Mouse (Mus musculus) MEL (cell line): ENCODE data around the gene Npnt. TPM values are rescaled to one million over a fixed set of nuclear protein-coding genes. Genes with fewer than 3 reads are reported as not detected.

Source experiments
- DNase-seq: peaks from one replicate; pipeline ENCODE4 v3.0.0; 2011; ENCODE audit warnings: low read depth, low spot score
- H3K27ac ChIP-seq: 2 replicates; pipeline ENCODE4 v1.5.1; 2012; ENCODE audit warnings: low read depth, mild to moderate bottlenecking, control low read depth, low read length, moderate library complexity; ENCODE audit not compliant: control insufficient read depth
- H3K27me3 ChIP-seq, 2 experiments: fragments of 150-350 bp in 1 of 2; sonication (generic) in 1 of 2; 2 replicates each; pipeline ENCODE4 v1.6.1; 2012; ENCODE audit warnings: low read length in 2 of 2, mild to moderate bottlenecking in 2 of 2, improper control_type of control experiment in 1 of 2, moderate library complexity in 1 of 2; ENCODE audit not compliant: insufficient read depth in 2 of 2, control insufficient read depth in 1 of 2
- H3K36me3 ChIP-seq, 2 experiments: 2 replicates each; pipeline ENCODE4 v1.6.1; 2012 to 2014; ENCODE audit warnings: low read length in 2 of 2, improper control_type of control experiment in 1 of 2, inconsistent platforms in 1 of 2, mild to moderate bottlenecking in 1 of 2; ENCODE audit not compliant: insufficient read depth in 2 of 2, control insufficient read depth in 1 of 2
- H3K4me1 ChIP-seq, 2 experiments: fragments of 150-350 bp in 1 of 2; sonication (generic) in 1 of 2; 2 replicates each; pipeline ENCODE4 v1.6.1; 2012; ENCODE audit warnings: low read length in 2 of 2, improper control_type of control experiment in 1 of 2, mild to moderate bottlenecking in 1 of 2; ENCODE audit not compliant: insufficient read depth in 2 of 2, control insufficient read depth in 1 of 2
- H3K4me3 ChIP-seq, 2 experiments: fragments of 150-350 bp in 1 of 2; sonication (generic) in 1 of 2; 2 replicates each; pipeline ENCODE4 v1.5.1; 2012; ENCODE audit warnings: low read depth in 2 of 2, low read length in 2 of 2, mild to moderate bottlenecking in 2 of 2, moderate library complexity in 2 of 2, control low read depth in 1 of 2, improper control_type of control experiment in 1 of 2; ENCODE audit not compliant: control insufficient read depth in 1 of 2, insufficient read depth in 1 of 2
- H3K79me2 ChIP-seq: 2 replicates; pipeline ENCODE4 v1.6.1; 2012; ENCODE audit warnings: mild to moderate bottlenecking, low read length, moderate library complexity; ENCODE audit not compliant: control insufficient read depth, poor library complexity, insufficient read depth
- H3K9ac ChIP-seq: 2 replicates; pipeline ENCODE4 v1.6.1; 2012; ENCODE audit warnings: low read depth, mild to moderate bottlenecking, control low read depth, low read length, moderate library complexity; ENCODE audit not compliant: control insufficient read depth, poor library complexity, severe bottlenecking
- H3K9me3 ChIP-seq: fragments of 150-350 bp; sonication (generic); replicated peaks from 2 replicates; pipeline ENCODE4 v1.6.1; 2012; ENCODE audit warnings: mild to moderate bottlenecking, low read length, improper control_type of control experiment, moderate library complexity; ENCODE audit not compliant: insufficient read depth
- BHLHE40 ChIP-seq: IDR thresholded peaks from 2 replicates; pipeline ENCODE4 v1.6.1; 2012; ENCODE audit warnings: low read depth, mild to moderate bottlenecking, inconsistent platforms, low read length, improper control_type of control experiment, borderline replicate concordance
- CHD2 ChIP-seq: IDR thresholded peaks from 2 replicates; pipeline ENCODE4 v1.6.1; 2011; ENCODE audit warnings: low read length, improper control_type of control experiment
- CTCF ChIP-seq, 3 experiments: IDR thresholded peaks in 2 of 3; conservative IDR thresholded peaks in 1 of 3; 2 replicates each; pipeline ENCODE4 v1.5.1; 2011 to 2012; ENCODE audit warnings: low read length in 3 of 3, low read depth in 2 of 3, mild to moderate bottlenecking in 2 of 3, improper control_type of control experiment in 1 of 3, inconsistent platforms in 1 of 3, mixed read lengths in 1 of 3, moderate library complexity in 1 of 3; ENCODE audit not compliant: control insufficient read depth in 1 of 3, insufficient read depth in 1 of 3, poor library complexity in 1 of 3, severe bottlenecking in 1 of 3
- E2F4 ChIP-seq: IDR thresholded peaks from 2 replicates; pipeline ENCODE4 v1.6.1; 2011; ENCODE audit warnings: low read depth, low read length, improper control_type of control experiment, borderline replicate concordance
- ELF1 ChIP-seq: IDR thresholded peaks from 2 replicates; pipeline ENCODE4 v1.6.1; 2014; ENCODE audit warnings: low read depth, mild to moderate bottlenecking, inconsistent platforms, low read length, improper control_type of control experiment, moderate library complexity
- EP300 ChIP-seq, 2 experiments: IDR thresholded peaks; 2 replicates each; pipeline ENCODE4 v1.6.1; 2011; ENCODE audit warnings: improper control_type of control experiment in 2 of 2, low read length in 2 of 2, low read depth in 1 of 2, mild to moderate bottlenecking in 1 of 2
- ETS1 ChIP-seq: IDR thresholded peaks from 2 replicates; pipeline ENCODE4 v1.6.1; 2012; ENCODE audit warnings: low read depth, mild to moderate bottlenecking, inconsistent platforms, low read length, improper control_type of control experiment, moderate library complexity
- GABPA ChIP-seq: IDR thresholded peaks from 2 replicates; pipeline ENCODE4 v1.6.1; 2012; ENCODE audit warnings: low read depth, mild to moderate bottlenecking, inconsistent platforms, low read length, improper control_type of control experiment, moderate library complexity
- GATA1 ChIP-seq: IDR thresholded peaks from 2 replicates; pipeline ENCODE4 v1.6.1; 2011; ENCODE audit warnings: low read depth, low read length, improper control_type of control experiment
- HCFC1 ChIP-seq: IDR thresholded peaks from 2 replicates; pipeline ENCODE4 v1.6.1; 2012; ENCODE audit warnings: low read depth, mild to moderate bottlenecking, inconsistent platforms, low read length, improper control_type of control experiment, moderate library complexity
- KAT2A ChIP-seq: conservative IDR thresholded peaks from 2 replicates; pipeline ENCODE4 v1.6.1; 2012; ENCODE audit warnings: low read depth, low read length, improper control_type of control experiment, inconsistent platforms
- MAZ ChIP-seq: IDR thresholded peaks from 2 replicates; pipeline ENCODE4 v1.6.1; 2012; ENCODE audit warnings: low read depth, mild to moderate bottlenecking, inconsistent platforms, low read length, improper control_type of control experiment
- MEF2A ChIP-seq: IDR thresholded peaks from 2 replicates; pipeline ENCODE4 v1.6.1; 2014; ENCODE audit warnings: low read depth, mild to moderate bottlenecking, inconsistent platforms, low read length, improper control_type of control experiment; ENCODE audit not compliant: poor library complexity, insufficient replicate concordance, severe bottlenecking; ENCODE audit errors: extremely low read depth
- MYC ChIP-seq: IDR thresholded peaks from 2 replicates; pipeline ENCODE4 v1.6.1; 2011; ENCODE audit warnings: low read depth, mild to moderate bottlenecking, low read length, improper control_type of control experiment, moderate library complexity
- NRF1 ChIP-seq: IDR thresholded peaks from 2 replicates; pipeline ENCODE4 v1.6.1; 2014; ENCODE audit warnings: low read depth, mild to moderate bottlenecking, inconsistent platforms, low read length, improper control_type of control experiment, moderate library complexity; ENCODE audit not compliant: poor library complexity, insufficient read depth, severe bottlenecking
- POLR2AphosphoS5 ChIP-seq: IDR thresholded peaks from 2 replicates; pipeline ENCODE4 v1.6.1; 2012; ENCODE audit warnings: low read depth, borderline replicate concordance, mild to moderate bottlenecking, inconsistent platforms, low read length, moderate library complexity, mixed read lengths
- RAD21 ChIP-seq: IDR thresholded peaks from 2 replicates; pipeline ENCODE4 v1.6.1; 2011; ENCODE audit warnings: mild to moderate bottlenecking, low read depth, low read length, improper control_type of control experiment
- RCOR1 ChIP-seq: IDR thresholded peaks from 2 replicates; pipeline ENCODE4 v1.6.1; 2012; ENCODE audit warnings: low read depth, mild to moderate bottlenecking, inconsistent platforms, low read length, improper control_type of control experiment
- SIN3A ChIP-seq: IDR thresholded peaks from 2 replicates; pipeline ENCODE4 v1.6.1; 2012; ENCODE audit warnings: low read length, improper control_type of control experiment, inconsistent platforms
- SMC3 ChIP-seq: IDR thresholded peaks from 2 replicates; pipeline ENCODE4 v1.6.1; 2011; ENCODE audit warnings: low read depth, low read length, improper control_type of control experiment
- TAL1 ChIP-seq: IDR thresholded peaks from 2 replicates; pipeline ENCODE4 v1.6.1; 2012; ENCODE audit warnings: mild to moderate bottlenecking, inconsistent platforms, low read length, moderate library complexity, mixed read lengths
- TBP ChIP-seq: IDR thresholded peaks from 2 replicates; pipeline ENCODE4 v1.8.0; 2011; ENCODE audit warnings: low read depth, low read length, improper control_type of control experiment
- TCF12 ChIP-seq: IDR thresholded peaks from 2 replicates; pipeline ENCODE4 v1.6.1; 2014; ENCODE audit warnings: low read depth, mild to moderate bottlenecking, inconsistent platforms, low read length, improper control_type of control experiment, moderate library complexity
- USF1 ChIP-seq: IDR thresholded peaks from 2 replicates; pipeline ENCODE4 v1.6.1; 2014; ENCODE audit warnings: low read depth, mild to moderate bottlenecking, inconsistent platforms, low read length, improper control_type of control experiment, moderate library complexity
- USF2 ChIP-seq, 2 experiments: IDR thresholded peaks; 2 replicates each; pipeline ENCODE4 v1.6.1; 2011 to 2012; ENCODE audit warnings: improper control_type of control experiment in 2 of 2, low read length in 2 of 2, borderline replicate concordance in 1 of 2, inconsistent platforms in 1 of 2, low read depth in 1 of 2, mild to moderate bottlenecking in 1 of 2; ENCODE audit not compliant: insufficient read depth in 1 of 2
- ZKSCAN1 ChIP-seq: IDR thresholded peaks from 2 replicates; pipeline ENCODE4 v1.6.1; 2012; ENCODE audit warnings: low read depth, mild to moderate bottlenecking, inconsistent platforms, low read length, improper control_type of control experiment, moderate library complexity
- ZNF384 ChIP-seq: IDR thresholded peaks from 2 replicates; pipeline ENCODE4 v1.6.1; 2012; ENCODE audit warnings: low read depth, mild to moderate bottlenecking, inconsistent platforms, low read length, improper control_type of control experiment
- polyA plus RNA-seq, 2 experiments: library from polyadenylated mRNA; stranded (reverse) in 1 of 2; unstranded in 1 of 2; fragments of >175 nt in 1 of 2; fragments of >200 nt in 1 of 2; gene quantifications; 2 replicates each; pipeline versions ENCODE4 v1.2.1 to v1.2.4; 2012; ENCODE audit warnings: low replicate concordance in 2 of 2, low read depth in 1 of 2; ENCODE audit not compliant: insufficient read length in 2 of 2, insufficient read depth in 1 of 2, missing spikeins in 1 of 2
- total RNA-seq: library from RNA; depleted of rRNA; stranded (reverse); fragments of 300-350 nt; gene quantifications from 2 replicates; pipeline ENCODE4 v1.2.3, GENCODE M21; 2012

Gene Npnt
- total and polyA plus RNA-seq, 3 experiments, result 0.06 TPM; not detected in 2

GRCm38 (mm10) chr3:132962631-132963361 is 12.7 kb upstream of the Npnt start:
- peaks cover 0 to 2% of the 10 kb centered on the region in 2 experiments; a peak in 1 of 4 replicates for H3K36me3 ChIP-seq
- H3K79me2 ChIP-seq, result no peaks in the 10 kb centered on the region
- no peak overlapping the region for H3K4me3 ChIP-seq
- TF ChIP-seq SMC3 (no peak), BHLHE40 (no peak), ZNF384 (no peak), CHD2 (no peak), CTCF (IDR thresholded peaks at IDR 0.05 in 2 of 3, conservative IDR thresholded peaks at IDR 0.05 in 1 of 3; ENCODE audit: control insufficient read depth in 1 of 3, insufficient read depth in 1 of 3, low read depth in 2 of 3, low read length in 3 of 3, poor library complexity in 1 of 3, severe bottlenecking in 1 of 3) (no peak), RCOR1 (no peak), TAL1 (no peak), E2F4 (no peak), ZKSCAN1 (no peak), MYC (no peak), SIN3A (no peak), KAT2A (no peak), USF2 (IDR thresholded peaks at IDR 0.05; ENCODE audit: borderline replicate concordance in 1 of 2, insufficient read depth in 1 of 2, low read depth in 1 of 2, low read length in 2 of 2) (no peak), TCF12 (no peak), TBP (no peak), EP300 (IDR thresholded peaks at IDR 0.05; ENCODE audit: low read depth in 1 of 2, low read length in 2 of 2) (no peak), HCFC1 (no peak), MAZ (no peak), GATA1 (no peak), ELF1 (no peak)
- H3K27ac ChIP-seq, result no peak overlapping the region
- no peaks in the 10 kb centered on the region for H3K9me3 ChIP-seq
- H3K9ac ChIP-seq, result no peak overlapping the region
- peaks cover 0 to 9% of the 10 kb centered on the region in 2 experiments; a peak in 2 of 4 replicates for H3K4me1 ChIP-seq
- DNase-seq, result no peak
- H3K27me3 ChIP-seq, result no peaks in the 10 kb centered on the region

- H3K9ac ChIP-seq, result no peak overlapping the region
- H3K4me1 ChIP-seq, result no peaks in the 10 kb centered on the region; a peak in 1 of 4 replicates
- no peaks in the 10 kb centered on the region for H3K9me3 ChIP-seq
- H3K4me3 ChIP-seq, result no peak overlapping the region
- no peak for DNase-seq
- H3K36me3 ChIP-seq, result no peaks in the 10 kb centered on the region
- H3K27ac ChIP-seq, result no peak overlapping the region
- TF ChIP-seq CTCF (IDR thresholded peaks at IDR 0.05 in 2 of 3, conservative IDR thresholded peaks at IDR 0.05 in 1 of 3; ENCODE audit: control insufficient read depth in 1 of 3, insufficient read depth in 1 of 3, low read depth in 2 of 3, low read length in 3 of 3, poor library complexity in 1 of 3, severe bottlenecking in 1 of 3) (no peak), ZKSCAN1 (no peak), SIN3A (no peak), TCF12 (no peak), NRF1 (no peak), RCOR1 (no peak), MYC (no peak), POLR2AphosphoS5 (no peak), USF2 (IDR thresholded peaks at IDR 0.05; ENCODE audit: borderline replicate concordance in 1 of 2, insufficient read depth in 1 of 2, low read depth in 1 of 2, low read length in 2 of 2) (no peak), MAZ (no peak), HCFC1 (no peak), ETS1 (no peak), RAD21 (no peak), MEF2A (no peak), TBP (no peak), ZNF384 (no peak), SMC3 (no peak), USF1 (no peak), GABPA (no peak)
- H3K79me2 ChIP-seq, result no peaks in the 10 kb centered on the region
- no peaks in the 10 kb centered on the region; a peak in 1 of 4 replicates for H3K27me3 ChIP-seq
These were observed 414 bp upstream of the Npnt start for GRCm38 (mm10) chr3:132950529-132950880.
